Mouse (Mus musculus) thymus, adult 2 months (tissue): ENCODE results near the gene Gm20388. TPM values are rescaled to one million over a fixed set of nuclear protein-coding genes. Genes with fewer than 3 reads are reported as not detected.

ENCODE experiments used
- DNase-seq: peaks from one replicate; pipeline ENCODE4 v3.0.0; 2021
- H3K27ac ChIP-seq: fragments of 200-500 bp; 2 replicates; pipeline ENCODE4 v1.5.1; 2012; ENCODE audit warnings: low read length, control low read depth; ENCODE audit not compliant: control insufficient read depth, insufficient read depth
- H3K27me3 ChIP-seq: fragments of 200-500 bp; 2 replicates; pipeline ENCODE4 v1.6.1; 2012; ENCODE audit warnings: mild to moderate bottlenecking, low read length, moderate library complexity, mixed read lengths; ENCODE audit not compliant: control insufficient read depth, insufficient read depth
- H3K36me3 ChIP-seq: fragments of 200-500 bp; 2 replicates; pipeline ENCODE4 v1.6.1; 2012; ENCODE audit warnings: mild to moderate bottlenecking, low read length, moderate library complexity; ENCODE audit not compliant: control insufficient read depth, insufficient read depth
- H3K4me1 ChIP-seq: fragments of 200-500 bp; replicated peaks from 2 replicates; pipeline ENCODE4 v1.6.1; 2012; ENCODE audit warnings: low read length; ENCODE audit not compliant: control insufficient read depth, insufficient read depth
- H3K4me3 ChIP-seq: fragments of 200-500 bp; 2 replicates; pipeline ENCODE4 v1.5.1; 2012; ENCODE audit warnings: mild to moderate bottlenecking, low read length, control low read depth, moderate library complexity; ENCODE audit not compliant: control insufficient read depth, insufficient read depth
- CTCF ChIP-seq: fragments of 200-500 bp; IDR thresholded peaks from 2 replicates; pipeline ENCODE4 v1.5.1; 2012; ENCODE audit warnings: mild to moderate bottlenecking, control low read depth, low read length, moderate library complexity, borderline replicate concordance; ENCODE audit not compliant: control insufficient read depth, poor library complexity, insufficient read depth; ENCODE audit errors: extremely low read depth
- POLR2A ChIP-seq: fragments of 200-500 bp; IDR thresholded peaks from 2 replicates; pipeline ENCODE4 v1.6.1; 2012; ENCODE audit warnings: mild to moderate bottlenecking, low read length, control low read depth, moderate library complexity; ENCODE audit not compliant: control insufficient read depth, poor library complexity, insufficient read depth; ENCODE audit errors: extremely low read depth
- WGBS: fragments of 180-500 bp; shearing (Covaris S2); methylation state at CpG from one replicate; pipeline ENCODE4 v1.1.7; 2018; 5-methylcytosine and 5-hydroxymethylcytosine counted together
- polyA plus RNA-seq: library from polyadenylated mRNA; depleted of rRNA; stranded (reverse); fragments of >200 nt; gene quantifications from 2 replicates; pipeline ENCODE4 v1.2.3, GENCODE M21; 2012

Gm20388 gene
- polyA plus RNA-seq, 1 experiment: 103 TPM

DNA sequence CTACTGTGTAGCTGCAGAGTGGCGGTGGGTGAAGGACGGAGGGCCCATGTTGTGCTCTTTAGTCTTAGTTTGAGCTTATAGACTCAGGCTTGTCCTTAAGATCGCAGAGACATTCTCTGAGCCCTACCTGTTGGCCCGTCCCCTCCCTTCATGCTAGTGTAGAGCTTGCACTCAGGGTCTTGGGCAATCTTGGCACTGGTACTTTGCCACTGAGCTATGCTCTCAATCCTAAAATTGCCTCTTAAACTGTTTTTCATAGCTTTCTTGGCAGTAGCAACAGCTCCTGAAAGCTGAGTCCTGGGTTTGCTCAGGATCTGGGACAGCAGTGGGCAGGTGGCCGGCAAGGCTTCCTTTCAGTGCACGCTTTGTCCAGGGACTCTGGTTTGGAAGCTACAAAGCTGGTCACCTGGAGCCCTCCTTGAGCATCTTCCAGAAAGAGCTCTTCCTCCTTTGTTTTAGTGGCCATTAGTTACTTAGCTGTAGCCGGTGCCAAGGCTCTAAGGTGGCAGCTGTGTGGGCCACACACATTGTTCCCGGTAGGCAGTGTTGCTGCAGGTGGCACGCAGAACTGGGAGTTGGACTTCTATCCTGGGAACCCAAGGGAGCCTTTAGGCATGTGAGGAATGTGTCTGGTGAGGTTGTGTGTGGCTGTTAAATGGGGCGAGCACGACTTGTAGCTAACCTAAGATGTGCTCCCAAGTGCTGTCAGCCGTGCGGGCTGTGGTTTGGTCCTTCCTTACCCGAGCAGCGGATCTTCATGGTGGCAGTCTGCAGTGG lies 2090.9 kb downstream of the Gm20388 start:
- H3K27ac ChIP-seq: no peak overlapping the region
- H3K36me3 ChIP-seq: peaks cover 60% of the 10 kb centered on the region
- WGBS: 95% methylated on average over 15 of the region's 15 CpGs
- no peak for DNase-seq
- no peaks in the 10 kb centered on the region for H3K27me3 ChIP-seq
- H3K4me3 ChIP-seq: no peak overlapping the region
- TF ChIP-seq CTCF (no peak), POLR2A (no peak)
- H3K4me1 ChIP-seq: 0 out of 2 replicates have a peak, but pooled peaks cover 2% of the 10 kb centered on the region

DNA sequence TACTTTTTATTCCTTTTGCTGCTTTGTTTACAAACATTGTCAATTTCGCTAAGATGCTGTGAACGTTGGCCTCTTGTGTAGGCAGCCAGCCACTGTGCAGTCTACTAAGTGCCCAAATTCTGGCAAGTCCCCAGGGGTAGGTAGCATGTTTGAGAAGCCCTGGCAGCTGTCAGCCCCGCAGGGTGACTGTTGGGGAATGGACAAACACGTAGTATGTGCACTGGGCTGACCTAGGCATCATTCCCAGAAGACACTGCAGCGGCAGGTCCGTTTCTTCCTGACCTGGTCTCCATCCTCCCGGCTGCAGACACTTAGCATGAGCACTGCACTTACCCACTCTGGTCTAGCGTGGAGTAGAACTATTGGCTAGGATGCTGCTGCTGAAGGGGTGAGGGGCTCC lies 2093.0 kb downstream of the Gm20388 start:
- no peak overlapping the region for H3K4me3 ChIP-seq
- TF ChIP-seq CTCF (no peak), POLR2A (no peak)
- 94% methylated on average over 8 of the region's 8 CpGs for WGBS
- H3K4me1 ChIP-seq: peaks cover 17% of the 10 kb centered on the region
- H3K27me3 ChIP-seq: no peaks in the 10 kb centered on the region
- H3K27ac ChIP-seq: no peak overlapping the region
- peaks cover 53% of the 10 kb centered on the region for H3K36me3 ChIP-seq
- no peak for DNase-seq

DNA sequence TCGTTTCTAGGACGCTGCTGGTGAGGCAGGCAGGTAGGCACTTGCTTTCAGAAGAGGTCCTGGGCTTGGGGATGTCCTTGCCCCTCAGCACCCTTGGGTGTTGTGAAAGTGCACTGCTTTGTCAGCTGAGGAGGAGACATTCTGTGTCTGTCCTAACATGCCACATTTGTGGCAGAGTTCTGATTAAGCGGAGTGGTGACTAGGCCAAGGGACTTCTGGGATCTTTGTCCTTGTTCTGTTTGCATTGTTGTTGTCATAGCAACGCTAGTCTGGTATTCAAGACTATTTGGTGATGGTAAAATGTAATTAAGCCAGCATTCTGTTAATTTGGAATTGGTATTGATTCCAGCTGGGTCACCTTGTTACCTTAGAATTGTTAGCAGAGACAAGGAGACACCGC lies 2093.5 kb downstream of the Gm20388 start:
- peaks cover 18% of the 10 kb centered on the region for H3K4me1 ChIP-seq
- WGBS: 93% methylated on average over 5 of the region's 5 CpGs
- no peaks in the 10 kb centered on the region for H3K27me3 ChIP-seq
- H3K36me3 ChIP-seq: peaks cover 49% of the 10 kb centered on the region
- no peak for DNase-seq
- H3K27ac ChIP-seq: no peak overlapping the region
- no peak for TF ChIP-seq CTCF
- no peak for TF ChIP-seq POLR2A
- no peak overlapping the region for H3K4me3 ChIP-seq

DNA sequence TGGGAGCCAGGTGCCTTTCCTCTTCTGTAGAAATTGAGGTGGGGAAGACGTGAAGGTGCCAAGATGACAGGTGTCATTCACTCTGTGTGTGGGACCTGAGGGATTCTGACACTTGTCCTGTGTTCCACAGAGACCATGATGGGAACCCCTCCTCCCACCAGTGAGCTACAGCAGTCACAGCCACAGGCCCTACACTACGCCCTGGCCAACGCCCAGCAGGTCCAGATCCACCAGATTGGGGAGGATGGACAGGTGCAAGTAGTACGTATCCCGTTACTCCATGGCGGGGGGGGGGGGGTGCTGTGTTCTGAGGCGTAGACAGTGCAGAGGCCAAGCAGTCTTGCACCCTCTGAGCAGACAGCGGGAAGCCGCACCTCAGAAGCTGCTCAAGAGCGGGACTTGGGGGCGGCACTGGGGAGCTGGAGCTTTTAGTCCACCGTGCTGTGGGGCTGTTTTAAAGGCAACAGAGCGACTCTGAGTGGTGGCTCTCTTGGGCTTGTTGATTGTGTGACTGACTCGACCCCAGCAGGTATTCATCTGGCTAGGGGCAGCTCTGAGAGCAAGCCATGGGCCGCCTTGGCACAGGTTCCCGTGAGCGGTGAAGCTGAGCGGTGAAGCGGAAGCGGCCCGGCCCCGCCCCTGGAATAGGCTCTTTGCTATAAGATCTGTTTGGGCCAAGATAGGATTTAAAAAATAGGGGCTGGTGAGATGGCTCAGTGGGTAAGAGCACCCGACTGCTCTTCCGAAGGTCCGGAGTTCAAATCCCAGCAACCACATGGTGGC lies 2095.0 kb downstream of the Gm20388 start:
- H3K36me3 ChIP-seq: peaks cover 45% of the 10 kb centered on the region
- DNase-seq: no peak
- TF ChIP-seq CTCF: no peak
- no peak overlapping the region for H3K27ac ChIP-seq
- H3K4me1 ChIP-seq: peaks cover 18% of the 10 kb centered on the region
- H3K4me3 ChIP-seq: no peak overlapping the region
- H3K27me3 ChIP-seq: no peaks in the 10 kb centered on the region
- 91% methylated on average over 25 of the region's 25 CpGs for WGBS

DNA sequence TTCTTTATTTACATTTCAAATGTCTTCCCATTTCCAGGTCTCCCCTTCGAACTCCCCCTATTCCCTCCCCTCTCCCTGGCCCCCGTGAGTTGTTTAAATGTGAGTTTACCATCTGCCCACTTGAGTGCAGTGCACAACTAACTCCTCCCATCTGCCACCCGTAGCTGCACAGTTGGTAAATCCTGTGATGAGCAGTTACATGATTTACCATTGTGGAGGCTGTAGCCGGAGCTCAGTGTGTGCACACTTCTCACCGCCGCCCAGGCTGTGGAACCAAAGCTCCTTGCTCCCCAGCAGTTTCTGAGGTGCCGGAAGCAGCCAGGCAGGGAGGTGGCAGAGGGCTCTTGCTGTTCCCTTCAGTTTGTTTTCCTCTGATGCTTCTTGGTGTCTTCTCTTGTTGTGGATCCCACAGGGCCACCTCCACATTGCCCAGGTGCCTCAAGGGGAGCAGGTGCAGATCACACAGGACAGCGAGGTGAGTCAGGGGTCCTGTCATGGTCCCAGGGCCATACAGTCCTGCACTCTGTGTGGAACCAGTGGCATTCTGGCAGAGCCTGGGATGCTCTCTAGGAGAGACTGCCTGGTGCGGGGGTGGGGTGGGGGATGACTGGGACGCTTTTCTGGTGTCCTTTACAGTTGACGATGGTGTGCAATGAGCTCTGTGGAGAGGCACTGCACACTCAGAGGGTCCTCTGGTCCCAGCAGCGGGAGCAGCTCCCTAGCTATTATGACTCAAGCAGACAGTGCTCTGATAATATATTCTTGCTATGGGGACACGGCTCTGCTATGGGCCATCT lies 2096.2 kb downstream of the Gm20388 start:
- Histone ChIP-seq H3K27me3 (no peaks in the 10 kb centered on the region), H3K4me3 (no peak overlapping the region), H3K27ac (no peak overlapping the region), H3K4me1 (peaks cover 18% of the 10 kb centered on the region), H3K36me3 (peaks cover 45% of the 10 kb centered on the region)
- no peak for TF ChIP-seq CTCF
- TF ChIP-seq POLR2A: no peak
- no peak for DNase-seq
- 70% methylated on average over 13 of the region's 13 CpGs for WGBS

DNA sequence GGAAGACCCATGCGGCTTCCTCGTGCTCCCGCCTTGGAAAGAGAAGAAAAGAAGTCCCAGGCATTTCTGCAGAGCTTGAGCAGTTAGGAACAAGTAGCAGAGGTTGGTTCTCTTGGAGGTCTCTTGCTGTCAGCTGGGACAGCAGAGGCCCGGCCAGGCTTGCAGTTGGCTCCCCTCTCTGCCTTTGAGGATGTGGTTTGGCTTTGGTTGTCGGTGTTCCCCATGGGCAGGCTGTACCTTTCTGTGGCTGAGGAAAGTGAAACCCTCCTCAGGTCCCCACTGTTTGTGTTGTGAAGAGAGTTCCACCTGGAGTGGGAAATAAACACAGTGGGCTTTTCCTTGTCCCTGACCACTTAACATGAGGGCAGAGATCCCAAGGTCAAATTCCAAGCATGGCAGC lies 2097.8 kb downstream of the Gm20388 start:
- H3K4me1 ChIP-seq: peaks cover 18% of the 10 kb centered on the region
- no peaks in the 10 kb centered on the region for H3K27me3 ChIP-seq
- H3K27ac ChIP-seq: peak overlapping the region; percentile 29; the same call in 1 of the 2 replicates
- TF ChIP-seq POLR2A: no peak
- no peak for TF ChIP-seq CTCF
- no peak for DNase-seq
- H3K36me3 ChIP-seq: peaks cover 53% of the 10 kb centered on the region
- WGBS: 10% methylated on average over 5 of the region's 5 CpGs
- H3K4me3 ChIP-seq: no peak overlapping the region
